Mouse (Mus musculus): ENCODE measurements at regions not wholly inside any gene's neighbourhood (a gene's known extent, or its start where the extent isn't known, plus 50 kb on each side); places are given as distances from the start of the nearest gene placed in this dataset.

DNA sequence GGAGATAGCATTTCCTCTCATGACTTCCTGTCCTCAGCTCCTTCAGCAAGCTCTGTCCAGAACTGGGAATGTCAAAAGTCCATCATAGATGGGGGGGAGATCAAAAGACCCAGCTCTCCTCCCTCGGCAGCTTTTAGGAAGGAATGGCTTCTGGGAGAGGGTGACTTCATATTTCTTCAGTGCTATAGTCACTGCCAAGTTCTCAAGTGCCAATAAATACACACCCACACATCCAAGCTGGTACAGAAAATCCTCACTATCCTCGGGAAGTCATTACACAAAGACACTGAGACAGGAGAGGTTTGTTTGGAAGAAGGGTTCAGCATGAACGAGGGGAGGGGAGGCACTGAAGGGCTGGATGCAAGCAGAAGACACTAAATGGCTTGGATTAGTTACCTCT lies 502.0 kb downstream of the Irx1 start:
- DNase-seq (ENCODE audit: low spot score), result no peak
- Histone ChIP-seq H3K36me3 (replicated peaks) (no peaks in the 10 kb centered on the region), H3K4me1 (ENCODE audit: insufficient read depth, low read depth, low read length) (no peaks in the 10 kb centered on the region), H3K27me3 (ENCODE audit: insufficient read depth, low read length) (no peaks in the 10 kb centered on the region), H3K4me3 (ENCODE audit: low read depth, low read length) (no peak overlapping the region), H3K9me3 (replicated peaks) (peaks cover 47% of the 10 kb centered on the region)
- TF ChIP-seq POLR2AphosphoS5 (IDR thresholded peaks at IDR 0.05; ENCODE audit: insufficient replicate concordance, low read depth, low read length) (no peak), CTCF (IDR thresholded peaks at IDR 0.05; ENCODE audit: low read depth, low read length) (no peak)
- ATAC-seq (ENCODE audit: extremely low read depth, insufficient number of reproducible peaks, low FRiP score, poor library complexity, severe bottlenecking), result no peak

DNA sequence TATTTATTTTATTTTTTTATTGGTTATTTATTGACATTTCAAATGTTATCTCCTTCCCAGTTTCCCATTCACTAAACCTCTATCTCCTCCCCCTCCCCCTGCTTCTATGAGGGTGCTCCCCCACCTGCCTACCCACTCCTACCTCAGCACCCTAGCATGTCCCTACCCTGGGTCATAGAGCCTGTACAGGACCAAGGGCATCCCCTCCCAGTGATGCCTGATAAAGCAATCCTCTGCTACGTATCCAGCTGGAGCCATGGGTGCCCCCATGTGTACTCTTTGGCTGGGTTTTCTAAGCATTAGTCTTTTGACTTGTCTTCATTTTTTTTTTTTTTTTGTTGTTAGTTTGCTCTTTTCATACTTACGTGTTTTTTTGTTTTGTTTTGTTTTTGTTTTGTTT lies 502.9 kb downstream of the Irx1 start:
- ATAC-seq (ENCODE audit: extremely low read depth, insufficient number of reproducible peaks, low FRiP score, poor library complexity, severe bottlenecking), result no peak
- H3K36me3 ChIP-seq (replicated peaks), result no peaks in the 10 kb centered on the region

DNA sequence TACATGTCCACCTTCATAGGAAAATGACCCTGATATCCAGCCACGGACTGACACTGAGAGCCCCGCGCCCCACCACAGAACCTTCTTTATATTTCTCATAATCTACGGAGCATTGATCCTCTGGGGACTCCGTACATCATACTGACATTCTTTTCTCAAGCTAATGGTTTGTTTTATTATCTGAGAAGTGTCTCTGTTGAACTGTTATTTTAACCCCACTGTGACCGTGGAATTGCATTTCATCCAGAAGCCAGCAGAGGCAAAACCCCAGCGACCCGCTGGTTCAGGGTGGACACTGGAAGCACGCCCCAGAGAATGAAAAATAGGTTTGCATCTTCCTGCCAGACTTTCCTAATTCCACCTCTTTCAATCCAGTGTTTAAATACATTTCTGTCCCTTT lies 503.4 kb downstream of the Irx1 start:
- H3K27me3 ChIP-seq (ENCODE audit: insufficient read depth, low read length), result no peaks in the 10 kb centered on the region
- TF ChIP-seq TAL1 (conservative IDR thresholded peaks at IDR 0.05; ENCODE audit: low read depth, low read length), result no peak
- no peak for TF ChIP-seq GATA1 (IDR thresholded peaks at IDR 0.05; ENCODE audit: borderline replicate concordance, low read length)
- TF ChIP-seq POLR2AphosphoS5 (IDR thresholded peaks at IDR 0.05; ENCODE audit: insufficient replicate concordance, low read depth, low read length), result no peak

More for the DNA sequence above, 502.9 kb downstream of the Irx1 start:
- Histone ChIP-seq H3K9me3 (replicated peaks) (peaks cover 42% of the 10 kb centered on the region), H3K27me3 (ENCODE audit: insufficient read depth, low read length) (no peaks in the 10 kb centered on the region), H3K4me3 (ENCODE audit: low read depth, low read length) (no peak overlapping the region), H3K4me1 (ENCODE audit: insufficient read depth, low read depth, low read length) (no peaks in the 10 kb centered on the region)
- no peak for DNase-seq (ENCODE audit: low spot score)
- TF ChIP-seq GATA1 (IDR thresholded peaks at IDR 0.05; ENCODE audit: borderline replicate concordance, low read length) (no peak), GATA2 (IDR thresholded peaks at IDR 0.05; ENCODE audit: borderline replicate concordance, low read depth, low read length) (no peak), POLR2AphosphoS5 (IDR thresholded peaks at IDR 0.05; ENCODE audit: insufficient replicate concordance, low read depth, low read length) (no peak), CTCF (IDR thresholded peaks at IDR 0.05; ENCODE audit: low read depth, low read length) (no peak), TAL1 (conservative IDR thresholded peaks at IDR 0.05; ENCODE audit: low read depth, low read length) (no peak)

DNA sequence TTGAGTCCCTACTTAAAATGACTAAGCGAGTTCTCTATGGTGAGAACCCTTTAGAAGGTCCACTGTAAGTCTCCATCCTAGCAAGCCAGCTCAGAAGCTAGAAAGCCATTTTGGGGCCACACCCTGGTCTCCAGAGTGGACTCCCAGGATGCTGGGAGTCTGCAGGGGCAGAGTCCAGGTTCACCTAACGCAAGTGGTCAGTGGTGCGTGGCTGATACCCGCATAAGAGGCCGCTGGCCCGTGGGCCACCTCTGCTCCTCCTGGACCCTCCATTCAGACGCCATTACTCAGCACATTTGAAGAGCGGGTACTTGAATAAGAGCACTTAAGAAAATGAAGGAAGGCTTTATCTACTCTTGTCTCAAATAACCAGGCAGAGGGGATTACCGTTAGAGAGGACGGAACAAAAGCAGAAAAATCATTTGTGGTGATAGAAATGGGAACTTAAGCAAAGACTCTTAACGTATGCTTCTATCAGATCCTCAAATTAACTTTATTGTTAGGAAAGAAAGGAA lies 504.4 kb downstream of the Irx1 start:
- Histone ChIP-seq H3K36me3 (replicated peaks) (no peaks in the 10 kb centered on the region), H3K4me1 (ENCODE audit: insufficient read depth, low read depth, low read length) (no peaks in the 10 kb centered on the region), H3K9me3 (replicated peaks) (peaks cover 38% of the 10 kb centered on the region), H3K27me3 (ENCODE audit: insufficient read depth, low read length) (no peaks in the 10 kb centered on the region), H3K4me3 (ENCODE audit: low read depth, low read length) (no peak overlapping the region)
- DNase-seq (ENCODE audit: low spot score), result no peak
- no peak for TF ChIP-seq GATA1 (IDR thresholded peaks at IDR 0.05; ENCODE audit: borderline replicate concordance, low read length)
- ATAC-seq (ENCODE audit: extremely low read depth, insufficient number of reproducible peaks, low FRiP score, poor library complexity, severe bottlenecking), result no peak

More for the DNA sequence above, 503.4 kb downstream of the Irx1 start:
- Histone ChIP-seq H3K36me3 (replicated peaks) (no peaks in the 10 kb centered on the region), H3K9me3 (replicated peaks) (peaks cover 39% of the 10 kb centered on the region), H3K4me3 (ENCODE audit: low read depth, low read length) (no peak overlapping the region), H3K4me1 (ENCODE audit: insufficient read depth, low read depth, low read length) (no peaks in the 10 kb centered on the region)
- DNase-seq (ENCODE audit: low spot score) (no peak), ATAC-seq (ENCODE audit: extremely low read depth, insufficient number of reproducible peaks, low FRiP score, poor library complexity, severe bottlenecking) (no peak)

DNA sequence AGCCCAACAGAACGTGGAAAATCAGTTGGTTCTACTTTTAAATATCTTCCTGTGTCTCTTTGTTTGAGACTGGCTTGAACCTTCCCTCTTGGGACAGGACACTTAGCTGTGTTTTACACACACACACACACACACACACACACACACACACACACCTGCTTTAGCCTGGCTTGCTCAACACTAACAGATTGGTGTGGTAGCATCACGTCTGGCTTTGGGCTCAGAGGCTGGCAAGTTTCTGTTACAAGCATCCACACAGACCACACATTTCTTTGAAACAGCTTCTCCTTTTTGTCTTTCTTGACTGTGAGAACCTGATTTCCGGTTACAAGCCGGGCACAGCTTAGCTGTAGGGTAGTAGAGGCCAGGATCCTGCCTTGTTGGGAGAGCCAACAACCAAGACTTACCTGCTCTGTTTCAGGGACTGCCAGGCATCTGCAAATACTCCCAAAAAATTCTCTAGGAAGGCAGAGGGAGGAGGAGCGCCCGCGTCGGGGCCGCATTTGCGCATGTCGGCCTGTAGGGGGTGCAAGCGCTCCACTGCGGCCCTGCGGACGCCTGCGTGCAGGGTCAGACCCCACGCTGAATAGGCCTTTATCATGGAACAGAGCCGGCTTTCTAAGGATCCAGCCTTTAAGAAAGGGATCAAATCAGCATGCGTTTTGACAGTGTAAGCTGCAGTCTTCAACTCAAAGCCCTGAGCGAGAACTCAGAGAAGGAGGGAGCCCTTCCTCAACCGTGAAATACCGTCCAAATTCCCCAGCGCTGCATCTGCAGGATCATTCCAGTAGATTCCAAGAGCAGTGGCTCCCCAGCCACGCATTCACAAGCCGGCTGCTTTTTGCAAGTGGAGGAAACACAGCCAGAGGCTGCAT lies 505.2 kb downstream of the Irx1 start:
- H3K9me3 ChIP-seq (replicated peaks), result peaks cover 42% of the 10 kb centered on the region
- TF ChIP-seq TAL1 (conservative IDR thresholded peaks at IDR 0.05; ENCODE audit: low read depth, low read length), result no peak
- no peak for TF ChIP-seq GATA2 (IDR thresholded peaks at IDR 0.05; ENCODE audit: borderline replicate concordance, low read depth, low read length)
- no peak for TF ChIP-seq POLR2AphosphoS5 (IDR thresholded peaks at IDR 0.05; ENCODE audit: insufficient replicate concordance, low read depth, low read length)
- no peak for TF ChIP-seq GATA1 (IDR thresholded peaks at IDR 0.05; ENCODE audit: borderline replicate concordance, low read length)
- TF ChIP-seq CTCF (IDR thresholded peaks at IDR 0.05; ENCODE audit: low read depth, low read length), result no peak
- H3K36me3 ChIP-seq (replicated peaks), result no peaks in the 10 kb centered on the region
- no peak for DNase-seq (ENCODE audit: low spot score)
- H3K27me3 ChIP-seq (ENCODE audit: insufficient read depth, low read length), result no peaks in the 10 kb centered on the region
- no peaks in the 10 kb centered on the region for H3K4me1 ChIP-seq (ENCODE audit: insufficient read depth, low read depth, low read length)
- no peak for ATAC-seq (ENCODE audit: extremely low read depth, insufficient number of reproducible peaks, low FRiP score, poor library complexity, severe bottlenecking)
- no peak overlapping the region; the same call in 1 of the 2 replicates for H3K4me3 ChIP-seq (ENCODE audit: low read depth, low read length)

DNA sequence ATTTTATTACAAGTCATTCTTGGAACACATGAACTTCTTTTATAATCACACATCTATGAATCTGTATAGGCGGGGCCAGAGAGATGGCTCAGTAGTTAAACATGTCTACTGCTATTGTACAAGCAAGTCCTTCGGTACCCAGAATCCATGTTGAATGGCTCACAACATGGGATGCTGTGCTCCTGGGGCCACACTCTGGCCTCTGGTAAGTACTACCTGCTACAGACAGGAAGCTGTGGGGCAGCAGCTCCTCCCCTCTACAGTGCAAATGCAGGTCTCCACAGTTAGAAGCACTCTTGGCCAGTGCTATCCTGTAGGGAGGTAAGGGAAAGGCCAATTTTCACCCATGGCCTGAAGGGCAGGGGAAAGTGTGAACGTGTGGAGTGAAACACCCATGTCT lies 506.0 kb downstream of the Irx1 start:
- TF ChIP-seq TAL1 (conservative IDR thresholded peaks at IDR 0.05; ENCODE audit: low read depth, low read length) (no peak), CTCF (IDR thresholded peaks at IDR 0.05; ENCODE audit: low read depth, low read length) (no peak), GATA1 (IDR thresholded peaks at IDR 0.05; ENCODE audit: borderline replicate concordance, low read length) (no peak), POLR2AphosphoS5 (IDR thresholded peaks at IDR 0.05; ENCODE audit: insufficient replicate concordance, low read depth, low read length) (no peak), GATA2 (IDR thresholded peaks at IDR 0.05; ENCODE audit: borderline replicate concordance, low read depth, low read length) (no peak)

More for the DNA sequence above, 506.0 kb downstream of the Irx1 start:
- Histone ChIP-seq H3K27me3 (ENCODE audit: insufficient read depth, low read length) (no peaks in the 10 kb centered on the region), H3K4me3 (ENCODE audit: low read depth, low read length) (no peak overlapping the region), H3K36me3 (replicated peaks) (no peaks in the 10 kb centered on the region), H3K4me1 (ENCODE audit: insufficient read depth, low read depth, low read length) (no peaks in the 10 kb centered on the region), H3K9me3 (replicated peaks) (peaks cover 37% of the 10 kb centered on the region)
- DNase-seq (ENCODE audit: low spot score), result no peak
- ATAC-seq (ENCODE audit: extremely low read depth, insufficient number of reproducible peaks, low FRiP score, poor library complexity, severe bottlenecking), result no peak

Data from G1E (cell line).